Mouse (Mus musculus) heart, postnatal 0 days (tissue): ENCODE measurements around the gene Aadat.

Source experiments
- CTCF ChIP-seq: IDR thresholded peaks from 2 replicates; pipeline ENCODE4 v1.5.1; 2016; ENCODE audit warnings: antibody characterized with exemption, control low read depth, low read depth
- EP300 ChIP-seq: IDR thresholded peaks from 2 replicates; pipeline ENCODE4 v1.6.1; 2016; ENCODE audit warnings: antibody characterized with exemption, low read depth

DNA sequence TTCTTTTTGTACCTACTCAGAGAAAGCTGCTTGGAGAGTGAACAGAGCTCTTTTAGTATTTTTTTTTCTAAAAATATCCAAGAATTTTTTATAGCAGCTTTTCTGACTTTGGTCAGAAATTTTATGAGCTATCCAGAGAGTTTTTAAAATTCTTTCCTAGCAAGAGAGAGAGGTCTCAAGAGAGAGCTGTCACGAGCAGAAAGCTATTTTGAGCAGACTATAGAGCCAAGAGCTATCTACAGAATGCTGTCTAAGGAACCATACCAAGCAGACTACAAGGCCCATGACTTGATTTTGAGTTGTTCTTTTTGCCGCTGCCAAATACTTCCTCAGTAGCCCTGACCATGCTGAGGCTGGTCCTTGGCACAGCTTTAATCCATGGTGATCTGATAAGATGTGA is 77.6 kb downstream of the Aadat start:
- TF ChIP-seq CTCF, result no peak
- TF ChIP-seq EP300, result no peak
